Mouse (Mus musculus): Measurements from ENCODE around the gene Gse1. TPM values are rescaled to one million over a fixed set of nuclear protein-coding genes. Genes with fewer than 3 reads are reported as not detected.

Gse1 gene
- polyA plus RNA-seq, 1 experiment from 2014 or later = 6.4 TPM

DNA sequence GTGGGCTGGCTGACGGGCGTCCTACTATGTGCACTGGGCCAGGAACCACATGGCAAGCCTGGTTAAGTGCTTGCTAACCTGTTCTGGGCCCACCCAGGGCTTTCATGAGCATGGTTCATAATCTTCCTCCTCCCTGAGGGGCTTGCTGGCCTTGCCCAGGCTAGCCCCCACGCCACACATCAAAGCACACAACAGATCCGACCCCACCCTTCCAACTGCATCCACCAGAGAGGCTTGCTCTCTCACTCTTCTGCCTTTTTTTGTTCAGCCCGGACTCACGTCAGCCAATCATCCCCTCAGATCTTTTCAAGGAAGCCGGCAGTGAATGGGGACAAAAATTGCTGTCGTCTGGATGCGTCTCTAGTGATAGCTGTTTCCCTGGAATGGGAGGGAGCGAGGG, 112.9 kb downstream of the Gse1 start:
- no peak for TF ChIP-seq CTCF (IDR thresholded peaks at IDR 0.05; ENCODE audit: low read depth)
- ATAC-seq = no peak

GRCm38 (mm10) chr8:120342847-120343548, 114.7 kb downstream of the Gse1 start:
- Histone ChIP-seq H3K4me1 (replicated peaks; ENCODE audit: control insufficient read depth, insufficient read depth, low read length) (no peaks in the 10 kb centered on the region), H3K9ac (ENCODE audit: low read depth, low read length) (no peak overlapping the region), H3K27ac (ENCODE audit: low read depth, low read length) (no peak overlapping the region), H3K4me2 (replicated peaks; ENCODE audit: low read depth) (no peak overlapping the region), H3K27me3 (replicated peaks; ENCODE audit: control insufficient read depth, insufficient read depth, low read length) (no peaks in the 10 kb centered on the region), H3K4me3 (ENCODE audit: low read depth, low read length) (no peak overlapping the region), H3K9me3 (ENCODE audit: control insufficient read depth) (no peaks in the 10 kb centered on the region), H3K36me3 (ENCODE audit: control insufficient read depth, insufficient read depth) (no peaks in the 10 kb centered on the region)
- WGBS = 74% methylated on average over 7 of the region's 7 CpGs
- ATAC-seq = no peak
- TF ChIP-seq CTCF (IDR thresholded peaks at IDR 0.05; ENCODE audit: low read depth) = no peak

More for the DNA sequence above, 112.9 kb downstream of the Gse1 start:
- no peaks in the 10 kb centered on the region for H3K9me3 ChIP-seq (ENCODE audit: control insufficient read depth)
- H3K27ac ChIP-seq (ENCODE audit: low read depth, low read length) = no peak overlapping the region
- H3K4me1 ChIP-seq (replicated peaks; ENCODE audit: control insufficient read depth, insufficient read depth, low read length) = no peaks in the 10 kb centered on the region
- H3K9ac ChIP-seq (ENCODE audit: low read depth, low read length) = no peak overlapping the region
- H3K36me3 ChIP-seq (ENCODE audit: control insufficient read depth, insufficient read depth) = no peaks in the 10 kb centered on the region
- no peaks in the 10 kb centered on the region for H3K27me3 ChIP-seq (replicated peaks; ENCODE audit: control insufficient read depth, insufficient read depth, low read length)
- no peak overlapping the region for H3K4me3 ChIP-seq (ENCODE audit: low read depth, low read length)
- 84% methylated on average over 10 of the region's 10 CpGs for WGBS
- no peak overlapping the region for H3K4me2 ChIP-seq (replicated peaks; ENCODE audit: low read depth)

- Histone ChIP-seq H3K27me3 (replicated peaks; ENCODE audit: control insufficient read depth, insufficient read depth, low read length) (no peaks in the 10 kb centered on the region), H3K9me3 (ENCODE audit: control insufficient read depth) (no peaks in the 10 kb centered on the region), H3K36me3 (ENCODE audit: control insufficient read depth, insufficient read depth) (no peaks in the 10 kb centered on the region), H3K4me3 (ENCODE audit: low read depth, low read length) (no peak overlapping the region), H3K4me1 (replicated peaks; ENCODE audit: control insufficient read depth, insufficient read depth, low read length) (no peaks in the 10 kb centered on the region), H3K27ac (ENCODE audit: low read depth, low read length) (no peak overlapping the region), H3K9ac (ENCODE audit: low read depth, low read length) (no peak overlapping the region), H3K4me2 (replicated peaks; ENCODE audit: low read depth) (no peak overlapping the region)
- no peak for TF ChIP-seq CTCF (IDR thresholded peaks at IDR 0.05; ENCODE audit: low read depth)
- 81% methylated on average over 12 of the region's 12 CpGs for WGBS
- no peak for ATAC-seq
Observed at GRCm38 (mm10) chr8:120343582-120343981, 115.3 kb downstream of the Gse1 start.

GRCm38 (mm10) chr8:120344166-120344565, 115.9 kb downstream of the Gse1 start:
- H3K27ac ChIP-seq (ENCODE audit: low read depth, low read length) = no peak overlapping the region
- ATAC-seq = no peak
- TF ChIP-seq CTCF (IDR thresholded peaks at IDR 0.05; ENCODE audit: low read depth) = no peak
- H3K4me2 ChIP-seq (replicated peaks; ENCODE audit: low read depth) = no peak overlapping the region
- H3K27me3 ChIP-seq (replicated peaks; ENCODE audit: control insufficient read depth, insufficient read depth, low read length) = no peaks in the 10 kb centered on the region
- H3K9ac ChIP-seq (ENCODE audit: low read depth, low read length) = no peak overlapping the region
- H3K36me3 ChIP-seq (ENCODE audit: control insufficient read depth, insufficient read depth) = no peaks in the 10 kb centered on the region
- H3K4me3 ChIP-seq (ENCODE audit: low read depth, low read length) = no peak overlapping the region
- 43% methylated on average over 4 of the region's 4 CpGs for WGBS
- H3K9me3 ChIP-seq (ENCODE audit: control insufficient read depth) = no peaks in the 10 kb centered on the region
- H3K4me1 ChIP-seq (replicated peaks; ENCODE audit: control insufficient read depth, insufficient read depth, low read length) = no peaks in the 10 kb centered on the region

- Histone ChIP-seq H3K27ac (ENCODE audit: low read depth, low read length) (no peak overlapping the region), H3K27me3 (replicated peaks; ENCODE audit: control insufficient read depth, insufficient read depth, low read length) (no peaks in the 10 kb centered on the region), H3K4me1 (replicated peaks; ENCODE audit: control insufficient read depth, insufficient read depth, low read length) (no peaks in the 10 kb centered on the region), H3K4me3 (ENCODE audit: low read depth, low read length) (no peak overlapping the region), H3K9ac (ENCODE audit: low read depth, low read length) (no peak overlapping the region), H3K36me3 (ENCODE audit: control insufficient read depth, insufficient read depth) (no peaks in the 10 kb centered on the region), H3K9me3 (ENCODE audit: control insufficient read depth) (no peaks in the 10 kb centered on the region), H3K4me2 (replicated peaks; ENCODE audit: low read depth) (no peak overlapping the region)
- WGBS = 55% methylated on average over 13 of the region's 13 CpGs
- no peak for TF ChIP-seq CTCF (IDR thresholded peaks at IDR 0.05; ENCODE audit: low read depth)
- no peak for ATAC-seq
Observed at GRCm38 (mm10) chr8:120344583-120344982, 116.3 kb downstream of the Gse1 start.

- Histone ChIP-seq H3K4me2 (replicated peaks; ENCODE audit: low read depth) (no peak overlapping the region), H3K4me1 (replicated peaks; ENCODE audit: control insufficient read depth, insufficient read depth, low read length) (no peaks in the 10 kb centered on the region), H3K27me3 (replicated peaks; ENCODE audit: control insufficient read depth, insufficient read depth, low read length) (no peaks in the 10 kb centered on the region), H3K27ac (ENCODE audit: low read depth, low read length) (no peak overlapping the region), H3K36me3 (ENCODE audit: control insufficient read depth, insufficient read depth) (no peaks in the 10 kb centered on the region), H3K4me3 (ENCODE audit: low read depth, low read length) (no peak overlapping the region), H3K9ac (ENCODE audit: low read depth, low read length) (no peak overlapping the region), H3K9me3 (ENCODE audit: control insufficient read depth) (no peaks in the 10 kb centered on the region)
- 84% methylated on average over 21 of the region's 21 CpGs for WGBS
- no peak for ATAC-seq
- no peak for TF ChIP-seq CTCF (IDR thresholded peaks at IDR 0.05; ENCODE audit: low read depth)
Observed at GRCm38 (mm10) chr8:120347734-120348341, 119.6 kb downstream of the Gse1 start.
